8 mouse cellular contexts compared by ENCODE assay signal in the genomic region with DNA sequence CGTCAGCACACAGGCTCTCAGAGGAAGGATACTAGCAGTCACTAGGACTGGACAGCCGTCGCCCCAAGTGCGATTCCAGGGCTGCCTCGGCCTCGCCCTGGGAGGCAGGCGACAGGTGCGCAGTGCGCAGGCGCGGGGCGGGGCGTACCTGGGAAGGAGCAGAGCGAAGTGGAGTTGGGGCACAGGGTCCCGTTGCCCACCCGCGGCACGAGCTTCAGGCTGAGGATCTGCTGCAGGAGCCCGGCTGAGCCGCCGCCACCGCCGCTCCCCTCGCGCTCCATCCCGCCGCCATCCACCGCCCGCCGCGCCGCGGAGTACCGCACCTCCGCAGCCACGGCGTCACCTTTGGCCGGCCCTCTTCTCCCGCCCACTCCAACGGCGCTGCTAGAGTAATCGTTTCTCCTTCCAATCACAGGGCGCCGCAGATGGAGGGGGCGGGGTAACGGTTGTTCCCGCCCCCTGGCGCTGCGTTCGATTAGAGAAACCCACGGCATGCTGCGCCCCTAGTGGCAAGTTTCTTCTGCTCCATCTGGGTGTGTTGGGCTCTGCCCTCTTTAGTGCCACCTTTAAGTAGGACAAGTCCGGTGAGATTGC. TPM values are rescaled to one million over a fixed set of nuclear protein-coding genes. Genes with fewer than 3 reads are reported as not detected.
A peak's percentile ranks its signal among the peaks of the same experiment; 100 is the strongest.
DNase-seq lines count a peak whose midpoint lies in the region; ATAC-seq lines count a peak whose summit lies in the region.

Gene Tmem170, minus strand, starts transcription at position 396 of the 594 bp plus-strand sequence.

- WGBS in hindbrain, embryonic 16.5 days, result under 1% methylated on average over 34 of the region's 53 CpGs
- WGBS in macrophage (ENCODE audit: missing documents), result under 1% methylated on average over 52 of the region's 53 CpGs

- peak; percentile 99 for ATAC-seq in hindbrain, embryonic 16.5 days

- H3K79me2 ChIP-seq in macrophage (ENCODE audit: inconsistent target), result no peaks in the 10 kb centered on the region

- peak within 1 kb of the TSS; percentile 79 for H3K4me3 ChIP-seq in hindbrain, embryonic 16.5 days (ENCODE audit: low read length)
- peak within 1 kb of the TSS; percentile 41 for H3K4me3 ChIP-seq in macrophage (ENCODE audit: inconsistent target)

- H3K27me3 ChIP-seq in hindbrain, embryonic 16.5 days (replicated peaks; ENCODE audit: control insufficient read depth, insufficient read depth, low read length), result no peaks in the 10 kb centered on the region

- DNase-seq in WW6 (ENCODE audit: low read depth, low spot score), result peak; percentile 99
- DNase-seq in cerebellum, postnatal 4 days (ENCODE audit: low spot score in 2 of 2), result peak; percentile 96 to 99
- peak; percentile 97 for DNase-seq in gastrocnemius, adult 18-20 months (ENCODE audit: low spot score)
- peak; percentile 99 for DNase-seq in left cerebral cortex, adult 18-20 months (ENCODE audit: low spot score in 2 of 2)
- peak; percentile 98 for DNase-seq in right cerebral cortex, adult 18-20 months
- DNase-seq in urinary bladder, postnatal 10 days (ENCODE audit: low spot score), result peak; percentile 90

- H3K36me3 ChIP-seq in hindbrain, embryonic 16.5 days (ENCODE audit: control insufficient read depth, insufficient read depth, low read length), result no peaks in the 10 kb centered on the region
- no peaks in the 10 kb centered on the region for H3K36me3 ChIP-seq in macrophage (ENCODE audit: inconsistent target)

- no peaks in the 10 kb centered on the region for H3K9me3 ChIP-seq in hindbrain, embryonic 16.5 days (ENCODE audit: control insufficient read depth, low read length)

- peak within 1 kb of the TSS; percentile 78 for H3K27ac ChIP-seq in hindbrain, embryonic 16.5 days (ENCODE audit: low read depth, low read length)
- H3K27ac ChIP-seq in macrophage, result no peak within 1 kb of the TSS

- peak within 1 kb of the TSS; percentile 67 for H3K4me2 ChIP-seq in hindbrain, embryonic 16.5 days (ENCODE audit: low read length)

- peaks cover 4% of the 10 kb centered on the region; the same call in 1 of the 2 replicates for H3K4me1 ChIP-seq in hindbrain, embryonic 16.5 days (ENCODE audit: control insufficient read depth, insufficient read depth, low read depth, low read length)

- peak within 1 kb of the TSS; percentile 78 for H3K9ac ChIP-seq in hindbrain, embryonic 16.5 days (ENCODE audit: low read depth, low read length)

RNA-seq across cellular contexts. Expression of gene Tmem170, which starts in this region (rescaled TPM):
- 1 to 10 TPM; 2.0 to 2.3 TPM for total RNA-seq in gastrocnemius, adult 18-20 months (2021)
- 3.6 and 4.2 TPM in 2 replicates for polyA plus RNA-seq in hindbrain, embryonic 16.5 days (2015; fragmentation: Nextera tagmentation; extraction: Ambion mirVana)
- 1 to 10 TPM; 4.1 to 4.2 TPM for total RNA-seq in left cerebral cortex, adult 18-20 months (2021)
- total RNA-seq in macrophage (2018; cell fraction: chromatin; rRNA removed), result 1 to 10 TPM in 8 of 26 experiments, under 1 TPM in 16, not detected in 2; 0.19 to 3.1 (median 0.75) TPM
- 1 to 10 TPM in 12 of 26 experiments, under 1 TPM in 14; 0.29 to 1.3 (median 0.98) TPM for total RNA-seq in macrophage (2018; cell fraction: cytosol; rRNA removed)
- total RNA-seq in macrophage (2018; cell fraction: nucleus; rRNA removed), result 1 to 10 TPM in 15 of 26 experiments, under 1 TPM in 11; 0.52 to 3.4 (median 1.1) TPM
- 0.53 to 0.90 TPM (median 0.80 TPM) in 3 replicates for polyA plus RNA-seq in macrophage (2018)
